Mouse (Mus musculus): Measurements from ENCODE around the gene Meis3.

- TF ChIP-seq CTCF (IDR thresholded peaks at IDR 0.05; ENCODE audit: borderline replicate concordance, insufficient read depth, low read length), result no peak
- TF ChIP-seq POLR2A (IDR thresholded peaks at IDR 0.05; ENCODE audit: low read depth, low read length), result no peak
These were observed 2.7 kb upstream of the Meis3 start for GRCm38 (mm10) chr7:16172141-16172581.

All from embryonic fibroblast, embryonic 13.5 days (primary cell).